Mouse (Mus musculus) CH12.LX (cell line): ENCODE results near the gene Atp5b. TPM values are rescaled to one million over a fixed set of nuclear protein-coding genes. Genes with fewer than 3 reads are reported as not detected.

Experiments used
- DNase-seq: peaks from one replicate; pipeline ENCODE4 v3.0.0-alpha.2; 2013; ENCODE audit errors: extremely low read depth
- H3K27ac ChIP-seq: 2 replicates; pipeline ENCODE4 v1.5.1; 2012; ENCODE audit warnings: low read depth, mild to moderate bottlenecking, control low read depth, moderate library complexity; ENCODE audit not compliant: insufficient read depth
- H3K27me3 ChIP-seq: replicated peaks from 2 replicates; pipeline ENCODE3; 2012; ENCODE audit warnings: inconsistent platforms
- H3K36me3 ChIP-seq, 2 experiments: replicated peaks in 1 of 2; 2 replicates each; pipeline versions ENCODE3 to v1.6.1; 2012; ENCODE audit warnings: inconsistent platforms in 1 of 2, low read length in 1 of 2, mild to moderate bottlenecking in 1 of 2, mixed read lengths in 1 of 2, moderate library complexity in 1 of 2; ENCODE audit not compliant: control insufficient read depth in 1 of 2, insufficient read depth in 1 of 2
- H3K4me1 ChIP-seq, 2 experiments: 2 replicates each; pipeline ENCODE4 v1.6.1; 2012; ENCODE audit warnings: inconsistent platforms in 1 of 2, moderate library complexity in 1 of 2; ENCODE audit not compliant: insufficient read depth in 2 of 2, control insufficient read depth in 1 of 2
- H3K4me2 ChIP-seq: 2 replicates; pipeline ENCODE4 v1.6.1; 2012; ENCODE audit warnings: low read depth, mild to moderate bottlenecking, control low read depth; ENCODE audit not compliant: poor library complexity, insufficient read depth, severe bottlenecking
- H3K4me3 ChIP-seq, 3 experiments: fragments of 150-350 bp in 1 of 3; sonication (generic) in 1 of 3; replicated peaks in 1 of 3; 2 replicates each; pipeline versions ENCODE3 to v1.5.1; 2011 to 2012; ENCODE audit warnings: low read depth in 2 of 3, low read length in 2 of 3, mild to moderate bottlenecking in 2 of 3, moderate library complexity in 2 of 3, control low read depth in 1 of 3, improper control_type of control experiment in 1 of 3, inconsistent platforms in 1 of 3, mixed read lengths in 1 of 3; ENCODE audit not compliant: poor library complexity in 1 of 3
- H3K79me2 ChIP-seq: replicated peaks from 2 replicates; pipeline ENCODE4 v1.6.1; 2012; ENCODE audit warnings: mild to moderate bottlenecking, moderate library complexity; ENCODE audit not compliant: control insufficient read depth, poor library complexity, insufficient read depth, severe bottlenecking; ENCODE audit errors: extremely low read depth
- H3K9ac ChIP-seq: 2 replicates; pipeline ENCODE4 v1.6.1; 2012; ENCODE audit warnings: low read depth, mild to moderate bottlenecking, control low read depth, moderate library complexity; ENCODE audit not compliant: insufficient read depth
- H3K9me3 ChIP-seq: replicated peaks from 2 replicates; pipeline ENCODE3; 2012; ENCODE audit warnings: low read length, inconsistent platforms, mixed read lengths
- BHLHE40 ChIP-seq: IDR thresholded peaks from 2 replicates; pipeline ENCODE4 v1.6.1; 2011; ENCODE audit warnings: mild to moderate bottlenecking, low read depth, low read length, improper control_type of control experiment
- CHD1 ChIP-seq: IDR thresholded peaks from 2 replicates; pipeline ENCODE4 v1.6.1; 2012; ENCODE audit warnings: low read depth, low read length, improper control_type of control experiment, inconsistent platforms
- CHD2 ChIP-seq: IDR thresholded peaks from 2 replicates; pipeline ENCODE4 v1.6.1; 2011; ENCODE audit warnings: low read length, improper control_type of control experiment
- CTCF ChIP-seq, 2 experiments: IDR thresholded peaks in 1 of 2; conservative IDR thresholded peaks in 1 of 2; 2 replicates each; pipeline ENCODE4 v1.5.1; 2011 to 2012; ENCODE audit warnings: low read depth in 2 of 2, low read length in 2 of 2, improper control_type of control experiment in 1 of 2, inconsistent platforms in 1 of 2, mild to moderate bottlenecking in 1 of 2, moderate library complexity in 1 of 2
- E2F4 ChIP-seq: IDR thresholded peaks from 2 replicates; pipeline ENCODE4 v1.6.1; 2011; ENCODE audit warnings: low read depth, low read length, improper control_type of control experiment; ENCODE audit not compliant: insufficient replicate concordance
- ELF1 ChIP-seq: IDR thresholded peaks from 2 replicates; pipeline ENCODE4 v1.6.1; 2014; ENCODE audit warnings: low read depth, mild to moderate bottlenecking, inconsistent platforms, low read length, improper control_type of control experiment
- EP300 ChIP-seq: IDR thresholded peaks from 2 replicates; pipeline ENCODE4 v1.6.1; 2011; ENCODE audit warnings: low read length, improper control_type of control experiment
- ETS1 ChIP-seq: conservative IDR thresholded peaks from 2 replicates; pipeline ENCODE4 v1.6.1; 2012; ENCODE audit warnings: low read depth, mild to moderate bottlenecking, inconsistent platforms, low read length, improper control_type of control experiment, moderate library complexity
- GABPA ChIP-seq: IDR thresholded peaks from 2 replicates; pipeline ENCODE4 v1.6.1; 2012; ENCODE audit warnings: low read depth, low read length, improper control_type of control experiment, inconsistent platforms; ENCODE audit not compliant: insufficient replicate concordance
- HCFC1 ChIP-seq: IDR thresholded peaks from 2 replicates; pipeline ENCODE4 v1.6.1; 2012; ENCODE audit warnings: low read depth, mild to moderate bottlenecking, inconsistent platforms, low read length, improper control_type of control experiment
- IRF4 ChIP-seq: IDR thresholded peaks from 2 replicates; pipeline ENCODE4 v1.6.1; 2014; ENCODE audit warnings: low read depth, mild to moderate bottlenecking, inconsistent platforms, low read length, improper control_type of control experiment
- JUN ChIP-seq: IDR thresholded peaks from 2 replicates; pipeline ENCODE4 v1.6.1; 2011; ENCODE audit warnings: low read depth, mild to moderate bottlenecking, low read length, improper control_type of control experiment, moderate library complexity; ENCODE audit not compliant: insufficient read depth
- JUND ChIP-seq: conservative IDR thresholded peaks from 2 replicates; pipeline ENCODE4 v1.6.1; 2011; ENCODE audit warnings: low read depth, low read length, improper control_type of control experiment
- KAT2A ChIP-seq: IDR thresholded peaks from 2 replicates; pipeline ENCODE4 v1.6.1; 2012; ENCODE audit warnings: low read length, improper control_type of control experiment, inconsistent platforms; ENCODE audit not compliant: insufficient replicate concordance
- MAFK ChIP-seq: IDR thresholded peaks from 2 replicates; pipeline ENCODE4 v1.6.1; 2011; ENCODE audit warnings: low read length, improper control_type of control experiment; ENCODE audit not compliant: insufficient replicate concordance
- MAX ChIP-seq: IDR thresholded peaks from 2 replicates; pipeline ENCODE4 v1.6.1; 2011; ENCODE audit warnings: low read length, improper control_type of control experiment
- MAZ ChIP-seq: IDR thresholded peaks from 2 replicates; pipeline ENCODE4 v1.6.1; 2012; ENCODE audit warnings: low read depth, mild to moderate bottlenecking, inconsistent platforms, low read length, improper control_type of control experiment, moderate library complexity
- MEF2A ChIP-seq: IDR thresholded peaks from 2 replicates; pipeline ENCODE4 v1.6.1; 2014; ENCODE audit warnings: low read depth, mild to moderate bottlenecking, inconsistent platforms, low read length, improper control_type of control experiment, borderline replicate concordance
- MXI1 ChIP-seq: IDR thresholded peaks from 2 replicates; pipeline ENCODE4 v1.6.1; 2011; ENCODE audit warnings: mild to moderate bottlenecking, low read depth, low read length, improper control_type of control experiment
- MYC ChIP-seq: IDR thresholded peaks from 2 replicates; pipeline ENCODE4 v1.6.1; 2011; ENCODE audit warnings: low read depth, mild to moderate bottlenecking, improper control_type of control experiment, low read length
- NELFE ChIP-seq: IDR thresholded peaks from 2 replicates; pipeline ENCODE4 v1.6.1; 2011; ENCODE audit warnings: low read depth, low read length, improper control_type of control experiment
- NRF1 ChIP-seq: IDR thresholded peaks from 2 replicates; pipeline ENCODE4 v1.6.1; 2014; ENCODE audit warnings: low read depth, mild to moderate bottlenecking, inconsistent platforms, low read length, improper control_type of control experiment, moderate library complexity
- PAX5 ChIP-seq: IDR thresholded peaks from 2 replicates; pipeline ENCODE4 v1.6.1; 2012; ENCODE audit warnings: low read length, inconsistent platforms, mixed read lengths
- POLR2A ChIP-seq: IDR thresholded peaks from 2 replicates; pipeline ENCODE4 v1.6.1; 2011; ENCODE audit warnings: low read depth, mild to moderate bottlenecking, improper control_type of control experiment, low read length
- POLR2AphosphoS2 ChIP-seq: IDR thresholded peaks from 2 replicates; pipeline ENCODE4 v1.6.1; 2011; ENCODE audit warnings: low read depth, low read length, improper control_type of control experiment
- RAD21 ChIP-seq: IDR thresholded peaks from 2 replicates; pipeline ENCODE4 v1.6.1; 2011; ENCODE audit warnings: low read depth, mild to moderate bottlenecking, low read length, improper control_type of control experiment, moderate library complexity
- RCOR1 ChIP-seq: conservative IDR thresholded peaks from 2 replicates; pipeline ENCODE4 v1.6.1; 2012; ENCODE audit warnings: low read depth, mild to moderate bottlenecking, inconsistent platforms, low read length, improper control_type of control experiment
- SIN3A ChIP-seq: IDR thresholded peaks from 2 replicates; pipeline ENCODE4 v1.6.1; 2012; ENCODE audit warnings: low read length, improper control_type of control experiment, inconsistent platforms
- SMC3 ChIP-seq: IDR thresholded peaks from 2 replicates; pipeline ENCODE4 v1.6.1; 2011; ENCODE audit warnings: low read depth, low read length, improper control_type of control experiment
- TBP ChIP-seq: conservative IDR thresholded peaks from 2 replicates; pipeline ENCODE4 v1.6.1; 2011; ENCODE audit warnings: low read depth, low read length, improper control_type of control experiment
- TCF12 ChIP-seq: IDR thresholded peaks from 2 replicates; pipeline ENCODE4 v1.6.1; 2014; ENCODE audit warnings: low read depth, mild to moderate bottlenecking, inconsistent platforms, low read length, improper control_type of control experiment
- UBTF ChIP-seq: IDR thresholded peaks from 2 replicates; pipeline ENCODE4 v1.6.1; 2012; ENCODE audit warnings: low read depth, mild to moderate bottlenecking, inconsistent platforms, low read length, improper control_type of control experiment, moderate library complexity
- USF1 ChIP-seq: IDR thresholded peaks from 2 replicates; pipeline ENCODE4 v1.6.1; 2014; ENCODE audit warnings: low read depth, mild to moderate bottlenecking, inconsistent platforms, low read length, improper control_type of control experiment
- USF2 ChIP-seq: conservative IDR thresholded peaks from 2 replicates; pipeline ENCODE4 v1.6.1; 2011; ENCODE audit warnings: low read depth, low read length, improper control_type of control experiment
- ZC3H11A ChIP-seq: IDR thresholded peaks from 2 replicates; pipeline ENCODE4 v1.6.1; 2012; ENCODE audit warnings: low read depth, mild to moderate bottlenecking, inconsistent platforms, low read length, improper control_type of control experiment
- ZKSCAN1 ChIP-seq: IDR thresholded peaks from 2 replicates; pipeline ENCODE4 v1.6.1; 2012; ENCODE audit warnings: low read depth, inconsistent platforms, low read length, improper control_type of control experiment, borderline replicate concordance
- ZMIZ1 ChIP-seq: IDR thresholded peaks from 2 replicates; pipeline ENCODE4 v1.6.1; 2012; ENCODE audit warnings: low read depth, mild to moderate bottlenecking, inconsistent platforms, low read length, improper control_type of control experiment
- ZNF384 ChIP-seq: IDR thresholded peaks from 2 replicates; pipeline ENCODE4 v1.6.1; 2012; ENCODE audit warnings: low read depth, low read length, improper control_type of control experiment, inconsistent platforms
- dilution Hi-C: fragments of 300-500 bp; cut with MboI; formaldehyde crosslinking; loops from 2 replicates; pipeline ENCODE4 v1.14.3; 2020; ENCODE audit warnings: low sequenced_read_pairs; ENCODE audit not compliant: extremely low pct_unique_long_range_greater_than_20kb, extremely low pct_ligation_motif_present
- in situ Hi-C: fragments of 300-500 bp; cut with MboI; formaldehyde crosslinking; loops from 3 replicates; pipeline ENCODE4 v1.14.3; 2019; ENCODE audit warnings: low sequenced_read_pairs, low pct_ligation_motif_present, low pct_unique_long_range_greater_than_20kb, mixed read lengths
- polyA plus RNA-seq: library from polyadenylated mRNA; unstranded; fragments of >175 nt; gene quantifications from 2 replicates; pipeline ENCODE4 v1.2.1, GENCODE M21; 2012; ENCODE audit warnings: low read depth; ENCODE audit not compliant: insufficient read length
- total RNA-seq, 2 experiments: library from RNA; depleted of rRNA; stranded (reverse); fragments of 300-350 nt in 1 of 2; fragments of >200 nt in 1 of 2; gene quantifications; 2 replicates each; pipeline ENCODE4 v1.2.3; 2012 to 2014

Gene Atp5b
- total and polyA plus RNA-seq, 3 experiments: 1,607 to 1,775 (median 1,695) TPM

DNA sequence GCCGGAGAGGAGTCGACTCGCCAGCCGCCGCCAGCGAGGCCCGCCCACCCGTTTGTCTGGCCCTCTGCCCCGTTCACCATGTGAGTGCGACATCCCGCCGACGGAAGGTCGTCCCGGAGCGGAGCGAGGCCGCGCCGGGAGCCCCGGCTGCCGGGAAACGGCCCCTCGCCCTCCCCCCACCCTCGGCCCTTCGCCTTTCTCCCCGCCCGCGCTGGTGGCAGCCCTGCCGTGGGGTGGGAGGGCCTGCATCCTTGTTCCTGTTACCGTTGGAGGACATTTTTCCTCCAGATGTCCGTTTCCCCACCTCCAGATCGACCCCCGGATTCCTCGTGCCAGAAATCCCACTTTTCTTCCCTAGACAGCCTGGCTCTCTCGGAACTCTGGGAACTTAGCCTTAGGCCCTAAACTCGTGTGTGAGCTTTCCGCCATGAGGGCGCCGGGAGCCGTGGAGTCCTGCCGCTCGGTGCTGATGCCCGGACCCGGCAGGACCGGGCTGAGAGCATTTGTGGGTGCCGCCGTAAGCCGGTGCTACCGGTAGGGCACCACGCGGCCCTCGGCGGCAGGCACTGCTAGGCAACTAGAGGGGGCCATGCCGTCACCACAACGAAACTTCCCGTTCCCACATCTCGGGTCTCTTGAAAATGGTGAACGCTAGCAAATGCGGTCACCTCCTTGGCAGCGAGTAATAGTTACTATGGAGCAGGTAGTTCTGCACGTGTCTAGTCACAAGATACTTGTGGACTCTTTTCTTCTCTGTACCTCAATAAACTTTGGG, 23.7 kb upstream of the Atp5b start:
- Histone ChIP-seq H3K27me3 (no peaks in the 10 kb centered on the region), H3K4me2 (peak overlapping the region; percentile 82), H3K9me3 (no peaks in the 10 kb centered on the region), H3K4me1 (peaks cover 7 to 36% of the 10 kb centered on the region in 2 experiments; a peak in 3 of 4 replicates)
- dilution Hi-C loops (no loop called here), in situ Hi-C loops (no loop called here)
- TF ChIP-seq SIN3A (peak; percentile 88), MAZ (0 out of 2 replicates have a peak, but pooled peaks have one; percentile 15), CHD1 (peak; percentile 76; the same call in 1 of the 2 replicates), HCFC1 (no peak), USF1 (no peak), UBTF (no peak), GABPA (no peak), MAX (peak; percentile 91; the same call in 1 of the 2 replicates), TBP (no peak), KAT2A (no peak), TCF12 (no peak), MEF2A (no peak), EP300 (no peak), JUND (no peak), MAFK (no peak), SMC3 (no peak), ZC3H11A (no peak), POLR2AphosphoS2 (peak; percentile 46; the same call in 1 of the 2 replicates), MYC (peak; percentile 86), ZMIZ1 (0 out of 2 replicates have a peak, but pooled peaks have one; percentile 22), RAD21 (no peak), MXI1 (peak; percentile 96), IRF4 (no peak; the same call in 1 of the 2 replicates), PAX5 (no peak), POLR2A (0 out of 2 replicates have a peak, but pooled peaks have one; percentile 3), BHLHE40 (peak; percentile 74), RCOR1 (no peak; the same call in 1 of the 2 replicates), CTCF (conservative IDR thresholded peaks at IDR 0.05 in 1 of 2, IDR thresholded peaks at IDR 0.05 in 1 of 2; ENCODE audit: low read depth in 2 of 2, low read length in 2 of 2) (no peak), JUN (no peak), CHD2 (peak; percentile 27; the same call in 1 of the 2 replicates), ETS1 (no peak), ELF1 (no peak; the same call in 1 of the 2 replicates), NELFE (no peak), E2F4 (no peak), ZKSCAN1 (no peak), ZNF384 (no peak), NRF1 (no peak), USF2 (no peak)
- TF ChIP-seq, all 38 proteins: peak for 11
- Histone ChIP-seq H3K27ac (peak overlapping the region; percentile 91), H3K36me3 (peaks cover 8 to 28% of the 10 kb centered on the region in 2 experiments), H3K9ac (peak overlapping the region; percentile 99), H3K4me3 (peak overlapping the region; percentile 88 to 97 (median 90)), H3K79me2 (peaks cover 53% of the 10 kb centered on the region)
- peak; percentile 76 for DNase-seq
